Mouse (Mus musculus): Measurements from ENCODE around the gene Ep400.
"Not testable (repeated sequence)": the region's sequence is repeated elsewhere in the genome, so short reads cannot be mapped to it uniquely, and the experiment has no call there.

The Ep400 gene

DNA sequence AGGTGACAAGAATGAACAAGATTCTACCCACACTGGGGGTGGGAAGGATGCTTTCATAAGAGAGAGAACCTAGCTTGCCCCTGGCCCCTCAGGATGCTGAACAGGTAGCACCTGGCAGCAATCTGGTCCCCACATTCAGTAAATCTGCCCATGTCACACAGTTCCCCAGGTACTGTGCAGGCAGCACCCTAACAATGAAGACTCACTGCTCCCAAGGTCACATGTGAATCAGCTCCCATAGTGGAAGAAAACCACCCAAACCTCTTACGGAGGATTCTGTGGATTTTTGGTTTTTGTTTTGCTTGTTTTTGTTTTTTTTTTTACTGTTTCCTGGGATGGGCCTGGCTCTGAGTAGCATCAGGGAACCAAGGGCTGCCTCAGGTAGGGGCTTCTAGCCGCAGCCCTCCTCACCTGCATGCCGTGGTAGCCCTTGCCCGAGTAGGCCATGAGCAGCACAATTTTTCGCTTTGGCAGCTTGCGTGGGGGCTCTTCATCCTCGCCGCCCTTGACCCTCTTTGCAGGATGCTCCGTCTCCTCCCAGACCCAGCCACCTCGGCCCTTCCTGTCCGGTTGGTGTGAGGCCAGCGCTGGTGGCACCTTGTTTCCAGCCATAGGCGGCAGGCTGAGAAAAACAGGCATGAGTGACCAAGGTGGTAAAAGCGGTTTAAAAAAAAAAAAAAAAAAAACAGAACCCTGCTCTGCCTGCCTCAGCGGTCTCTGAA lies 8.9 kb upstream of the Ep400 start:
- no peak for DNase-seq

- DNase-seq, result no peak
Observed at GRCm38 (mm10) chr5:110778263-110778662, 7.7 kb upstream of the Ep400 start.

GRCm38 (mm10) chr5:110776141-110776540 lies 5.6 kb upstream of the Ep400 start:
- DNase-seq, result no peak

- DNase-seq, result no peak
Observed at GRCm38 (mm10) chr5:110774511-110774910, 4.0 kb upstream of the Ep400 start.

DNA sequence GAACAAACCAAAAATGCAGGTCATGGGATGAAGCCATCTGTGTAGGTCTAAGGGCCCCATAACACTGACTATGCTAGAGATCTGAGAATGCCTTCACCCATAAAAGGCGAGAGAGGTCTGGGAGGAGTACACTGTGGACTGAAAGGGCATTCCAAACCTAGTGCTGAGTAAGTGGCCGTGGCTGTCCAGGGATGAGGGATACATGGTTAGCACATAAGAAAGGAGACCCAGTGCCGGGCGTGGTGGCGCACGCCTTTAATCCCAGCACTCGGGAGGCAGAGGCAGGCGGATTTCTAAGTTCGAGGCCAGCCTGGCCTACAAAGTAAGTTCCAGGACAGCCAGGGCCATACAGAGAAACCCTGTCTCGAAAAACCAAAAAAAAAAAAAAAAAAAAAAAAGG lies 2.4 kb upstream of the Ep400 start:
- DNase-seq, result not testable (repeated sequence)

GRCm38 (mm10) chr5:110770031-110770445 lies 479 bp downstream of the Ep400 start:
- peak; percentile 42 for DNase-seq

GRCm38 (mm10) chr5:110769272-110769671 lies 1.2 kb downstream of the Ep400 start:
- no peak for DNase-seq

DNA sequence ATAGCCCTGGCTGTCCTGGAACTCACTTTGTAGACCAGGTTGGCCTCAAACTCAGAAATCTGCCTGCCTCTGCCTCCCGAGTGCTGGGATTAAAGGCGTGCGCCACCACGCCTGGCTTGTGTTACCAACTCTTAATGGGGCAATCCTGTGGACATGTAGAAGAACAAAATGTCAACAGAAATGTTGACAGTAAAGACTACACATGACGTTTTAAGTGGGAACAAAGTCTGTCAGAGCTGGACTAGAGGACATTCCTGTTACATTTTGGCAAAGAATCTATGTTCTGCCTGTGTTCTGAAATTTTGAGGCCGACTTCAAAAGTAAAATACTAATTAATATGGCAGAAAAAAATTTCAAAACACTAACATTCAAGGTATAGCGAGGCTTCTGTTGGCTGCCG lies 6.6 kb downstream of the Ep400 start:
- no peak for DNase-seq

DNA sequence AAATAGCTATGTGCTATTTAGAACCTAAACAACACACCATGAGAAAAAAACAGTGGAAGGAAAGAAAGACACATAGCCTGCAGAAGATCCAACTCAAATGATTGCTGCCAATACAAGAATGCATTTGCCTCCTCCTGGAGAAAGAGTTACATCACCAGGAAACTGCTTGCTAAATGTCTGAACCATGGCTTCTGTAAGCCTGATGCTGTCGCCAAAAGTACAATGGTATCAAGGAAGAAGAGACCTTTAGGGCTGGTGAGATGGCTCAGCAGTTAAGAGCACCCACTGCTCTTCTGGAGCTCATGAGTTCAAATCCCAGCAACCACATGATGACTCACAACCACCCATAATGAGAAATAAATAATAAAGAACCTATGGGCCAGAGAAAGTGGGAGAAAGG lies 25.5 kb downstream of the Ep400 start:
- DNase-seq, result no peak

DNA sequence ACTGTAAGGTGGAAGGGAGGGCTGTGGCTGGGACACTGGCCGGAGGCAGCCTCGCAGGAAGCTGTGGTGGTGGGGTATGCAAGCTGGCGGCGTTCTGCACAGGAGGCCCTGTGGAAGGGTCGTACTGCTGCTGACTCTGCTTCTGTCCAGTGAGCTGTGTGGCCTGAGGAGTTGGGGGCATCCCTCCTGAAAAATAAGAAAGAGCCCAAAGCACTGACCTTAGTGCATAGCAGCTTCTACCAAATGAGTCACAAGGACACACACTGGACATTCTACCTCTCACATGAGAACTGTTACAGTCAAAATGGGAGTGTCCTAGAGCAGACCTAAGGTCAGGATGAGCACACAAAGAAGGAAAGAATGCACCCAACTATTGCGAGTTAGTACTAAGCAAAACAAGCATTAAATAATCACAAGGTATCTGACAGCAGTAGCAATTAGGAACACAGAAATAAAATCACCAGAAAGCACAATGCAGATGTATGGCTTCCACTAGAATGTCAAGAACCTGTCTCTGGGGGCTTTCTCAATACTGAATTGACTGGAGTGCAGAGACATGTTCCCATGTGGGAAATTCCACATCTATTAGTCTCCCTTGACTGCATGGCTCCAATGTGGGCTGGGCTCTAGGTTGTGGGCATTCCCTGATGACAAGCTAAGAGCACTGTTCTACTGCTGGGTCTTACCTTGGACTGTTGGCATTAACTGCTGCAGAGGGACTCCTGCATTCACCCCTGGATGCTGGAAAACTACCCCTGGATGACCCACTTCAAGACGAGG lies 30.8 kb downstream of the Ep400 start:
- DNase-seq, result no peak

- DNase-seq, result no peak
Observed at GRCm38 (mm10) chr5:110735606-110736005, 34.9 kb downstream of the Ep400 start.

- DNase-seq, result no peak
Observed at GRCm38 (mm10) chr5:110733231-110733823, 37.2 kb downstream of the Ep400 start.

- DNase-seq, result no peak
Observed at GRCm38 (mm10) chr5:110731227-110731626, 39.3 kb downstream of the Ep400 start.

DNA sequence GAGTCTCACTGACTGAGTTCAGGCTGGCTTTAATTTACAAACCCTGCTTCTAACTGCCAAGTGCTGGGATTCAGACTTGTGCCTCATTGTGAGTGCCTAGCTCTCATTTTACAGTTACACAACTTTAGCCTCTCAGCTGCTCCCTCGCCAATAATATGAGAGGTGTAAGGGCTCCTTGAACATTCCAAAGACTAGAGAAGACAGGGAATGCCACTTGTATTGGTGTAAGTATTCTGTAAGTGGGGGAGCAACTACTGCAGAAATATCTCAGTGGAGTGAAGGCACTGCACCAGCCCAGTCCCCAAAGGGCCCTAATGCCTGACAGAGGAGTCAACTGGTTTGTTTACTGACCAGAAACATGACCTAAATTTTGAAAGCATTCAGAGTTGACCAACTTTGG lies 42.7 kb downstream of the Ep400 start:
- no peak for DNase-seq

- no peak for DNase-seq
Observed at GRCm38 (mm10) chr5:110723543-110723942, 47.0 kb downstream of the Ep400 start.

DNA sequence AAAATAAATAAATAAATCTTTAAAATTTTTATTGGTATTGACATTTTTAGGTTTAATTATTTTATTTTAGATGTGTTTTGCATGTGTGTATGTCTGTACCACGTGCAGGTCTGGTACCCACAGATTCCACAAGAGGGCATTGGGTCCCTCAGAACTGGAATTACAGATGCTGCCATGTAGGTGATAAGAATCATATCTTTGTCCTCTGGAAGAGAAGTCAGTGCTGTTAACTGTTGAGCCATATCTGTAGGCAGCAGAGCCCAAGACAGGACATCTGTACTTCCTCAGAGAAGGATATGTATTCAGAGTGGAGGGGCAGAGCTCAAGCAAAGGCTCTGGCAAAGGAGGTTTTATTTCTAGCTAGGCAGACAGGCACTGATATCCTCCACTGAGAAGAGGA lies 49.1 kb downstream of the Ep400 start:
- not testable (repeated sequence) for DNase-seq

DNA sequence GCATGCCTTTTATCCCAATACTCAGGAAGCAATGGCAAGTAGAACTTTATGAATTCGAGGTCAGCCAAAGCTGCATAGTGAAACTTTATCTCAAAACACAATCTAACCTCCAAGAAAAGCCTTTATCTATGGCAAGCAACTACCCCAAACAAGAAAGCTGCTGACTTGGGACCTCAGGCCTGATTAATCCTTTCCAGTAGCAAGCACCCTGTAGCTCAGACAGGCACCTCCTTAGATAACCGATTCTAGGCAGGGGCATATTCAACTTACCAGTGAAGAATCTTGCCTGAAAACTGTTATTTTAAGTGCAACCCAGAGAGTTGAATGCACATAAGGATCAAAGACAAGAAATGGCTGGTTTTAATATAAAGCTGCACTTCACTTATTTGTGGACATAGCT lies 59.1 kb downstream of the Ep400 start:
- no peak for DNase-seq

GRCm38 (mm10) chr5:110709256-110709655 lies 61.3 kb downstream of the Ep400 start:
- peak; percentile 11 for DNase-seq

- DNase-seq, result no peak
Observed at GRCm38 (mm10) chr5:110704004-110704403, 66.5 kb downstream of the Ep400 start.

GRCm38 (mm10) chr5:110698617-110699016 lies 71.9 kb downstream of the Ep400 start:
- DNase-seq, result no peak

DNA sequence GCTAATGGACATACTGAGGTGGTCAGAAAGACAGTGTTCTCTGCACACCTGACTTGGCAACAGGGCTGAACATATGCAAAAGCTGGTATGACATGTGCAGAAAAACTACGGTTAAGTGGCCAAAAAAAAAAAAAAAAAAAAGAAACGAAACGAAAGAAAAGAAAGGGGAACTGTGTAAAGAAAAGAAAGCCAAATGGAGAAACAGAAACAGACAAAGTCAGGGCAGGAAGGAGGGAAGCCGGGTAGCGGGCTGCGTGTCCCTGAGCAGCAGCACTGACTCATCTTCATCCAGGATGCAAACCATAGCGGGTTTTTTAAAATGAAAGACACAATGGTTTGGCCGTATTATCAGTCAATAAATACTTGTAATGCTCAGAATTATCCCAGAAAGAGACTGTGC lies 88.5 kb downstream of the Ep400 start:
- no peak for DNase-seq

GRCm38 (mm10) chr5:110665486-110666121 lies 104.9 kb downstream of the Ep400 start:
- DNase-seq, result no peak

DNA sequence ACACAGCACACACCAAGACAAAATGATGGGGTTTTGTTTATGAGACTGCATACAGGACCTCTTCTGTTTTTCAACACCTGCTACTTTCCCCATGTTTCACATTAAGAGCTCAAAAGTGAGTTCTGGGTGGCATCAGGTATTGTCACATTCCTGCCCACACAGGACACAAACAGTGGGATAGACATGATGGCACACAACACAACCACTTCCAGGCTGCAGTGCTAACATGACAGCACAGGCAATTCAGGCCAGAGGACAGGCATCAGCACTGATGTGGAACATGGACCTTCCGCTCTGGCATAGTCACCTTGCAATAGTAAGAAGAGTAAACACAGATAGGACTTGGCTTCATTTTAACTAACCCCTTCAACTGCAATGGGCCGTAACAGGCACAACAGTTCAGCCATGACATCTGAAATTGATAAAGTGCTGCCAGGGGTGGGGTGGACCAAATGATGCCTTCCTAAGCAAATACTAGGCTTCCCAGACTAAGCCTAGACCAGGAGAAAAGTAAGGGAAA lies 105.7 kb downstream of the Ep400 start:
- DNase-seq, result no peak
